Mouse (Mus musculus) embryo, embryonic 11 days (tissue): ENCODE measurements at regions not wholly inside any gene's neighbourhood (a gene's known extent, or its start where the extent isn't known, plus 50 kb on each side); places are given as distances from the start of the nearest gene placed in this dataset.

Experiments
- DNase-seq: peaks from one replicate; pipeline ENCODE4 v3.0.0-alpha.2; 2015

GRCm38 (mm10) chr3:17999789-18000485 is 51.7 kb downstream of the Cypt12 start:
- DNase-seq, result peak; percentile 2
